Mouse (Mus musculus) G1E (cell line): ENCODE data around the gene Morc1. TPM values are rescaled to one million over a fixed set of nuclear protein-coding genes. Genes with fewer than 3 reads are reported as not detected.

Experiments used
- ATAC-seq: 2 replicates; pipeline ENCODE4 v1.8.0; 2016; ENCODE audit warnings: mild to moderate bottlenecking; ENCODE audit not compliant: insufficient number of reproducible peaks, poor library complexity, low FRiP score, severe bottlenecking; ENCODE audit errors: extremely low read depth
- DNase-seq: peaks from one replicate; pipeline ENCODE4 v3.0.0; 2012; ENCODE audit warnings: low spot score
- H3K27me3 ChIP-seq: 2 replicates; pipeline ENCODE4 v1.6.1; 2012; ENCODE audit warnings: mild to moderate bottlenecking, low read length, inconsistent platforms; ENCODE audit not compliant: insufficient read depth
- H3K36me3 ChIP-seq: replicated peaks from 2 replicates; pipeline ENCODE3; 2012; ENCODE audit warnings: mild to moderate bottlenecking, inconsistent platforms
- H3K4me1 ChIP-seq: 2 replicates; pipeline ENCODE4 v1.6.1; 2012; ENCODE audit warnings: low read depth, low read length, inconsistent platforms, mixed read lengths; ENCODE audit not compliant: insufficient read depth
- H3K4me3 ChIP-seq: 2 replicates; pipeline ENCODE4 v1.5.1; 2012; ENCODE audit warnings: low read depth, mild to moderate bottlenecking, inconsistent platforms, low read length, moderate library complexity, mixed read lengths
- H3K9me3 ChIP-seq: replicated peaks from 2 replicates; pipeline ENCODE4 v1.6.1; 2012; ENCODE audit warnings: inconsistent platforms
- CTCF ChIP-seq: IDR thresholded peaks from 2 replicates; pipeline ENCODE4 v1.5.1; 2012; ENCODE audit warnings: low read depth, low read length, inconsistent platforms, mixed read lengths
- GATA1 ChIP-seq: IDR thresholded peaks from 2 replicates; pipeline ENCODE4 v1.6.1; 2012; ENCODE audit warnings: borderline replicate concordance, low read length, inconsistent platforms, mixed read lengths
- GATA2 ChIP-seq: IDR thresholded peaks from 2 replicates; pipeline ENCODE4 v1.6.1; 2012; ENCODE audit warnings: low read depth, low read length, inconsistent platforms, borderline replicate concordance
- POLR2AphosphoS5 ChIP-seq: IDR thresholded peaks from 2 replicates; pipeline ENCODE4 v1.6.1; 2012; ENCODE audit warnings: low read depth, low read length, inconsistent platforms; ENCODE audit not compliant: insufficient replicate concordance
- TAL1 ChIP-seq: conservative IDR thresholded peaks from 2 replicates; pipeline ENCODE4 v1.6.1; 2012; ENCODE audit warnings: low read depth, low read length, inconsistent platforms, mixed read lengths
- polyA plus RNA-seq: library from polyadenylated mRNA; stranded (reverse); fragments of >175 nt; gene quantifications from 2 replicates; pipeline ENCODE4 v1.2.3, GENCODE M21; 2012
- total RNA-seq, 2 experiments: library from RNA; stranded (forward) in 1 of 2; stranded (reverse) in 1 of 2; fragments of 200-1000 nt in 1 of 2; fragments of >200 nt in 1 of 2; fragmentation: Nextera tagmentation in 1 of 2; gene quantifications; 2 replicates each; pipeline ENCODE4 v1.2.3; 2014 to 2017

The Morc1 gene
- total and polyA plus RNA-seq, 3 experiments: 0.05 TPM; not detected in 2

GRCm38 (mm10) chr16:48594457-48594856 is 163.4 kb downstream of the Morc1 start:
- no peaks in the 10 kb centered on the region for H3K36me3 ChIP-seq
- no peaks in the 10 kb centered on the region for H3K4me1 ChIP-seq
- TF ChIP-seq POLR2AphosphoS5: no peak
- no peak for TF ChIP-seq TAL1
- TF ChIP-seq CTCF: no peak
- TF ChIP-seq GATA2: no peak
- TF ChIP-seq GATA1: no peak
- ATAC-seq (no peak), DNase-seq (no peak)
- H3K27me3 ChIP-seq: no peaks in the 10 kb centered on the region
- H3K9me3 ChIP-seq: no peaks in the 10 kb centered on the region
- H3K4me3 ChIP-seq: no peak overlapping the region

GRCm38 (mm10) chr16:48595216-48595615 is 164.2 kb downstream of the Morc1 start:
- Histone ChIP-seq H3K4me1 (no peaks in the 10 kb centered on the region), H3K27me3 (no peaks in the 10 kb centered on the region), H3K36me3 (no peaks in the 10 kb centered on the region), H3K4me3 (no peak overlapping the region), H3K9me3 (no peaks in the 10 kb centered on the region)
- DNase-seq (no peak), ATAC-seq (no peak)
- no peak for TF ChIP-seq POLR2AphosphoS5
- TF ChIP-seq TAL1: no peak
- TF ChIP-seq GATA1: no peak
- TF ChIP-seq CTCF: no peak
- no peak for TF ChIP-seq GATA2

DNA sequence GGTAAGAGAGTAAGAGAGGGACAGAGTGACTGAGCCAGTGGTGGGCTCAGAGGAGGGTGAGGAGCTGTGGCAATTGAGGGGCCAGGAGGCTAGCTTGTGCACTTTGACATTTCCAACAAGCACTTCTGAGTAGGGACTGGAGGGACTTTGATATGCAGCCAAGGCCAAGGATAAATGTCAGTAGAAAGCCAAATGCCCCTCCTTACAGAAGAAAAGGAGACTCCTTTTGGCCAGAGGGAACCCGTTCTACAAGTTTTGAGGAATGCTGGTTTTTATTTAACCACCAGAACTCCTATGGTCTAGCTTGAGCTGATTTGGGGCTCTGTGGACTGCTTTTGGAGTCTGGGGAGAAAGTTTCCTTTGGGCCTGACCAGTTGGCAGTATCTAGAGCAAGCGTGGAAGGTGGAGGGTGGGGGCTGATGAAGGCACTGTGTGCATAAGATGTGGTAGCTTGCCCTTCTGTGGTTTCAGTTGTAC is 172.7 kb downstream of the Morc1 start:
- Histone ChIP-seq H3K4me1 (no peaks in the 10 kb centered on the region), H3K27me3 (no peaks in the 10 kb centered on the region), H3K4me3 (no peak overlapping the region), H3K36me3 (no peaks in the 10 kb centered on the region), H3K9me3 (no peaks in the 10 kb centered on the region)
- no peak for ATAC-seq
- TF ChIP-seq CTCF (no peak), GATA1 (no peak), POLR2AphosphoS5 (no peak), GATA2 (no peak), TAL1 (no peak)
- DNase-seq: no peak

DNA sequence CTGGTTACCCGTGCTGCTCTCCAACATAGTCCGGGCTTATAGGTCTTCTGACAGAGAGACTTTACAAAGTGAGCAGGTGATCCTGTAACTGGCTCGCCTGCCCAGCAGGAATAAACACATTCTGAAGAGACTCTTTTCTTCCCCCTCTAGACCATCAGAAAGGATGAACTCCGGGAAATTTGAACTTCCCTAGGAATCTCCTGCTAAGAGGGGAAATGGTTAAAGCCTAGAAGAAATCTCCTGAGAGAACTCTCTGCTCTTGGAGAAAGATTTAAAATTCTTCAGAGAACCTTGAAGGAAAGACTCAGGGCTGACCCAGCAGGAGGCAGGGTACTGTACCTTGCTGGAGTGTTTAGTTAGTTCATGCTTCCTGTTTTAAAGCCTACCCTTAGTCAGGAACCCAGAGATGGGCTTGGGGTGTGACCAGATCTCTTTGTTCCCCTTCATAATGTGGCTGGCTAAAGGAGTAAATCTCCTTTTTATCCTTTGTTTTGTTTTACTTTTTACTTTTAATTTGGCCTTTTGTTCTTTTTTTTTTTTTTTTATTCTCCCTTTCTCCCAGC is 175.5 kb downstream of the Morc1 start:
- ATAC-seq (no peak), DNase-seq (no peak)
- no peaks in the 10 kb centered on the region for H3K9me3 ChIP-seq

GRCm38 (mm10) chr16:48608224-48608623 is 177.2 kb downstream of the Morc1 start:
- Histone ChIP-seq H3K4me1 (0 out of 2 replicates have a peak, but pooled peaks cover 3% of the 10 kb centered on the region), H3K9me3 (no peaks in the 10 kb centered on the region), H3K27me3 (peaks cover 3% of the 10 kb centered on the region; the same call in 1 of the 2 replicates), H3K4me3 (no peak overlapping the region), H3K36me3 (no peaks in the 10 kb centered on the region)
- DNase-seq (no peak), ATAC-seq (no peak)
- TF ChIP-seq TAL1 (no peak), CTCF (no peak), GATA1 (no peak), GATA2 (no peak), POLR2AphosphoS5 (no peak)

More for the DNA sequence above, 175.5 kb downstream of the Morc1 start:
- 0 out of 2 replicates have a peak, but pooled peaks cover 3% of the 10 kb centered on the region for H3K4me1 ChIP-seq
- peaks cover 3% of the 10 kb centered on the region; the same call in 1 of the 2 replicates for H3K27me3 ChIP-seq
- TF ChIP-seq GATA2 (no peak), TAL1 (no peak), POLR2AphosphoS5 (no peak), CTCF (no peak), GATA1 (no peak)
- no peak overlapping the region for H3K4me3 ChIP-seq
- H3K36me3 ChIP-seq: no peaks in the 10 kb centered on the region

- H3K4me3 ChIP-seq: no peak overlapping the region
- no peak for DNase-seq
- TF ChIP-seq GATA2 (no peak), POLR2AphosphoS5 (no peak), TAL1 (no peak), GATA1 (no peak), CTCF (no peak)
- no peaks in the 10 kb centered on the region for H3K9me3 ChIP-seq
- no peak for ATAC-seq
- no peaks in the 10 kb centered on the region for H3K36me3 ChIP-seq
- 0 out of 2 replicates have a peak, but pooled peaks cover 3% of the 10 kb centered on the region for H3K4me1 ChIP-seq
- H3K27me3 ChIP-seq: peaks cover 3% of the 10 kb centered on the region; the same call in 1 of the 2 replicates
Measured at GRCm38 (mm10) chr16:48610866-48611265, 179.8 kb downstream of the Morc1 start.
